Mouse (Mus musculus): ENCODE measurements around the gene Rassf1.

Gene Rassf1

DNA sequence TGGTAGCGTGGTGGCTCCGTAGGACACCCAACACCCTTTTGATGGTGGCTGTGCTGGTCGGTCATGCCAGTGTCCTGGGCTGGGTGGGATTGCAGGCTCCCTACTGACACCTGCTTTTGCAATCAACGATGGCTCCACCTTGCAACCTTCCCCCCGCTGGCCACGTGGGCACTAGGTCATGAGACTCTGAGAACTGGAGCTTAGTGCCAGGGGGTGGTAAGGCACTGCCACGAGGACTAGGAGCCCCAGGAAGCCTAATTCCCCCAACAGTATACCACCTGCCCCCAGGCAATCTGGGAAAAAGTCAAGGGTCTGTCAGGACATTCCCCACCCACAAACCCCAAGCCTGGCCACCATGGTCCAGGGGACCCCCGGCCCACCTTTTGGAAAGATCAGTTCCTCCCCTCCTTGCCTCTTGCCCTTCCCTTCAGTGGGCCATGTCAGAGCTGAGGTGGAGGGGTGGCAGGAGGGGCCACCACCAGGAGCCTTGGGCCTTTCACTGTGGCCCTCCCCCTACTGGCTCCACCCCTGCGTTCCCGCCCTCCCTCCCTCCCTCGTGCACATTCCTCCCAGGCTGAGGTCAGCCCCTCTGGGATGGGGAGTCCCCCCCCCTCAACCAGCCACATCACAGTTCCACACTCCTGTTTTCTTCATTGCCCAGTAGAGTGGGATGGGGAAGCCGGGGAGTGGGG, 57.5 kb downstream of the Rassf1 start, which contains the start of gene Sema3b:
TSS of gene Sema3b (minus strand) at position 489 of the 692 bp plus-strand sequence.
- DNase-seq (ENCODE audit: low read depth, low spot score), result no peak
- no peaks in the 10 kb centered on the region for H3K36me3 ChIP-seq (ENCODE audit: control insufficient read depth, insufficient read depth, low read length, poor library complexity, severe bottlenecking)
- H3K27me3 ChIP-seq (ENCODE audit: control insufficient read depth, insufficient read depth, low read length, poor library complexity, severe bottlenecking), result no peaks in the 10 kb centered on the region

DNA sequence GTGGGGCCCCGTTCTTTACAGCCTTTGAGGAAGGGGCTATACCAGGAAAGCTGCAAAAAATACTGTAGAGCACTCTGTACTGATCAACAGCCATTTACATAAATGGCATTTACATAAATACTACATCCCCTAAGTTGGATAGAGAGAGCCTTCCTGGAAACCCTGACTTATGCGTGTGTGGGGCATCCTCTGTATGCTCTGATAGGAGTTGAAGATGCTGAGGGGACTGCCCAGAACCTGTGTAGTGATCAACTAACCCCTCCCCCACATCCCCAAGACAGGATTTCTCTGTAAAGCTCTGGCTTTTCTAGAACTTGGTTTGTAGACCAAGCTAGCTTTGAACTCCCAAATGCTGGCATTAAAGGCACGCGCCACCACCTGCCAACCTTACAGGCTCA, 58.1 kb downstream of the Rassf1 start:
- DNase-seq (ENCODE audit: low read depth, low spot score), result no peak
- Histone ChIP-seq H3K36me3 (ENCODE audit: control insufficient read depth, insufficient read depth, low read length, poor library complexity, severe bottlenecking) (peaks cover 4% of the 10 kb centered on the region; the same call in 1 of the 2 replicates), H3K27me3 (ENCODE audit: control insufficient read depth, insufficient read depth, low read length, poor library complexity, severe bottlenecking) (no peaks in the 10 kb centered on the region)

DNA sequence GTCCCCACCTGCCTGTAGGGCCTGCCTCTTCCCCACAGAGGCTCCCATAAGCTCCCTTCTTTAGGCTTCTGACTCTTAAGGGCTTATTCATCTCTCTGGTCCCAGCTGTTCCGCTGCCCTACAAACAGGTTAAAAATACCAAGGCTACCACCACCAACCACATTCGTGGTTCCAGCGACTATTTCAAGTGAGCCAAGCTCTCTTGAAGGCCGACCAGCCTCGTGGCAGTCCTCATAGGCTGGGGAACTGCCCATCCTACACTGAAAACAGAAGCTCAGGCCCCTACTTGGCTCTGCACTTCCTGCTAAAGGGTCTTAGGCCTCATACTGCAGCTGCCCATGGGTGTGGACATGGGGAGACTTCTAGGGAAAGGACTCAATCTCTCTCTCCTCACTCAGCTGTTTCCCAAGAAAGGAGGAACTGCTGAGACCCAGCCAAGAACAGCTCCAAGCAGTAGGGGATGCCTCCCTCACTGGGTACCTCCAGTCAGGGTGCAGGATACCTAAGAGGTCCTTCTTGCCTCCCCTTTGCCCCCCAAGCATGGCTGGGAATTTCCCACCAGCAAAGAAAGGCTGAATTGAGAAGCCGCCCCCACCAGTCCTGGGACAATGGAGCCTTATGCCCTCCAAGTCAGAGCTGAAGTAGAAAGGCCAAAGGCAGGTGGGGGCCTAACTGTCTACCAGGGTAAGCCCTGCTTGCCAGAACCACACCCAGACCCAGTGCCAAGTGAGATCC, 60.3 kb downstream of the Rassf1 start:
- no peak for DNase-seq (ENCODE audit: low read depth, low spot score)
- no peaks in the 10 kb centered on the region for H3K27me3 ChIP-seq (ENCODE audit: control insufficient read depth, insufficient read depth, low read length, poor library complexity, severe bottlenecking)
- peaks cover 15% of the 10 kb centered on the region for H3K36me3 ChIP-seq (ENCODE audit: control insufficient read depth, insufficient read depth, low read length, poor library complexity, severe bottlenecking)

Measured in splenic B cell, adult 2 months (primary cell).